Mouse (Mus musculus): Measurements from ENCODE around the gene Lars2. TPM values are rescaled to one million over a fixed set of nuclear protein-coding genes. Genes with fewer than 3 reads are reported as not detected.

Gene Lars2
- polyA plus RNA-seq, 1 experiment from 2014 or later = 1,510 TPM

Other genes with a start within 250 kb of the Lars2 start
- gene Clec3b, start 216.0 kb upstream of the Lars2 start, polyA plus RNA-seq (2014; fragmentation: Nextera tagmentation; extraction: Ambion mirVana) = 0.36 TPM in 1 of 2 replicates, not detected in the other
- 0.05 and 0.06 TPM in 2 replicates for gene Cdcp1, start 150.9 kb upstream of the Lars2 start, polyA plus RNA-seq (2014; fragmentation: Nextera tagmentation; extraction: Ambion mirVana)
- gene Tmem158, start 106.2 kb upstream of the Lars2 start, polyA plus RNA-seq (2014; fragmentation: Nextera tagmentation; extraction: Ambion mirVana) = 18.5 and 18.7 TPM in 2 replicates
- gene Limd1, start 111.8 kb downstream of the Lars2 start, polyA plus RNA-seq (2014; fragmentation: Nextera tagmentation; extraction: Ambion mirVana) = 23.1 and 23.5 TPM in 2 replicates
- 46.3 and 56.2 TPM in 2 replicates for gene Sacm1l, start 162.8 kb downstream of the Lars2 start, polyA plus RNA-seq (2014; fragmentation: Nextera tagmentation; extraction: Ambion mirVana)

Measured in forebrain, embryonic 14.5 days (tissue).